Mouse (Mus musculus): ENCODE measurements around the gene Daam1.
A peak's percentile ranks its signal among the peaks of the same experiment; 100 is the strongest.

Daam1 gene

DNA sequence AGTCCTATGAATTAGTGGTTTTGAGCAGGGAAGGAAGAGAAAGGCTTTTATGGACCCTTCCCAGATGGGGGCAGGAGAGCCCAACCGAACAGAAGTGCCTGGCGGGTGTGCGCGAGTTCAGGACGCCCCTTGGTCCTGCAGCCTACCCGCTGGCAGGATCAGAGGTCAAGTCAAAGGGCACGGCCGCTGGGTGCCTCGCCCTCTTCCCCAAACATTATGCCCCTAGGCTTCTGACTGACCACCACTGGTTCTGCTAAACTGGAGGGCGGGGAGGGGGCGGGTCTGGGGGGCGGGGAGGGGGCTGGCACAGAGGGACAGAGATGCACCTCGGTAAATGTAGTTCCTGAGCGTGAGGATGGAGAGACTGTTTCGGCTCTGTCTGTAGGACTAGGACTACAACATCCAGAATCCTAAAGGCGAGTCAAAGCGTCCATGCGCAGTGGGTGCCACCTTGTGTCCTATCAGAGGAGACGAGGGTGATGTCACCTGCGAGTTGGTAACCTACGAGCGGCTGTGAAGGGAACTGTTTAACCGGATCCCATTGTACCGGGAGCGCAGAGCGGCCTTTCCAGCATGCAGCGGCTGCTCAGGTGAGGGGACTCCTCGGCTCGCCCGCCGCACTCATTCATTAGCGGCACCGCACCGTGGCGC lies at the start of gene Daam1:
Gene Daam1, plus strand, starts transcription at position 472 of the 651 bp plus-strand sequence.
- DNase-seq = peak; percentile 97

DNA sequence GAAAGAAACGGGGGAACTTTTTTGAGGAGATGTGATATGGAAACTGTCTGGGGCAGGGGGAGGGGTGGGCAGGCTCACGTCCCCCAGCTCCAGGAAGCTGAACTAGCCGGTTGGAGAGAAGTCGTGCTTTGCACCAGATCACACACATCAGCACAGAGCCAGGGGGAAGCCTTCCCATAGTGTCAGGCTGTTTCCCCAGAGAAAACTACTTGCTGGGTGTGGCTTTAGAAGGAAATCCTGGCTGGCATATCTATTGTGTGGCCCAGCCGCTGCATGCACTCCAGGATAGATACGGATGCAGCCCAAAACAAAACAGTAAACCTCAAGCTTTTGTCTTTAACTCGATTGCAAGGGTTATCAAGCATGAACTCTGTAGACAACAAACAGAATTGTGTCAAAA lies 49.7 kb upstream of the Daam1 start:
- peak; percentile 28 for DNase-seq

DNA sequence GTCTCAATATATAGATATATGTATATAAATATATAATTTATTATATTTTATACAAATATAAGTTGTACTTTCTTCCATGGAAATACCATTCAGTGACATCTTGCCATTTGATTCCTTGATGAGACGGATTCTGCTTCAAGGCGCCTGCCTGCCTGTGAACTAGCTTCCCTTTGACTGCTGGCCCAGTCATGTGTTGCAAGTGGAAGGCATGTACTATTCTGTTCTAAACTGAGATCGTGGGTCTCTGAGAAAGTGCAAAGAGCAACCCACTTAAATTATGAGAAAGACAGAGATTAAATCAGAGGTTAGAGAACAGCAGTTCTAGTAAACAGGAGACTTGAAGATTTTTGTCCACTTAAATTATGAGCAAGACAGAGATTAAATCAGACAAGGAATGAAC lies 46.9 kb upstream of the Daam1 start:
- DNase-seq = peak; percentile 41

DNA sequence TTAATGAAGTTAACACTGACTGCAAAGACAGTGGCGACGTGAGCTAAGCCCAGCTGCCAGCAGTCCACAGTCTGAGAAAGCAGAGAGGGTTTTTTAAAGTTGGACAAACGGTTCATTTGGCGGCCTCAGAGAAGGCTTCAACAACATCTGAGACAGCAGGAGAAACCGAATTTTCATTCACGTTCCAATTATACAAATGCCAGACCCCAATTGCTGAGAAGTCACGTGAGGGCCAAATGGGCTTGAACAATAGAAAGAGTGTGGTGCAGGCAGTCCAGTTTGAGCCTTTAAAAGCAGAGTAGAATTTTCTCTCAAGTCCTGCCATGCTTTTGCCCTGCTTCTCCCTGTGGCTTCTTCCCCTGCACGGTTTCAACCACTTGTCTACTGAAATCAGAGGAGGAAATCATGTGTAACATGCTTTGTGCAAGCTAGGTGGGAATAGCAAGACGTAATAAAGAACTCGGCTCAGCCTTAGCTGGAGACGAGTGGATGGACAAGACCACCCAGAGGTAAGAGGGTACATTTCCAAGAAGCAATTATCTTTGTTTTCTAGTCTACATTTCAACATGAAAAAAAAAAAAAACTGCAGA lies 46.1 kb upstream of the Daam1 start:
- no peak for DNase-seq

DNA sequence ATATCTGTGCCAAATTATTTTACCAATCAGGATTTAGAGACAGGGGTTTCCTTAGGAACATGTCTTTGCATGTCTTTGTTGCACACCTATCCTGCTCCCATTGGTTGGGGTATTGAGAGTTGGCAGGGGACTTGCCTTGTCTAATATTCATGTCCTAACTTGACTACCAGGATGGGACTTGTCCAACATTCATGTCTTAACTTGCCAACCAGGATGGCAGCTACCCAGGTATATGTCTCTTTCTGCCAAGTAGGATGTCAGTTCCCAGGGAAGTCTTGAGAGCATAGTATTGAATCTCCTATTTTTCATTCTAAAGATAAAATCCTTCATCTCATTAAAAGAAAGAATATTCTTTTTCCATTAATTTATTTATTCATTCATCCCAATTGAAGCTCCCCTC lies 44.4 kb upstream of the Daam1 start:
- DNase-seq = no peak

DNA sequence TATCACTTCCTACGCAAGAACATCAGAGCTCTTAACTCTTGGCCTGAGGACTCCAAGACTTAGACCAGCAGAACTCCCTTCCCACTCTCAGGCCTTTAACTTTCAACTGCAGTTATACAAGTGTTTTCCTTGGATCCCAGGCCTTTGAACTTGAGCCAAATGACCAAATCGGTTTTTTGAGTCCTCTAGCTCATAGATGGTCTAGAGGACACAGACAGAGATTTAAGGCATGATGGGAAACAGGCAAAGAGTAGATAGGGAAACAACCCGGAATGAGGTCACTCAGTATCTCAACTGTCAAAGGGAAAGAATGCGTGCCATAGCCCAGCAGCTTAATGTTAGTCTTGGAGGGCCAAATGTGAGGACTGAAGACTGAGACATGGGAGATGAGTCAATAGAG lies 42.1 kb upstream of the Daam1 start:
- DNase-seq = no peak

DNA sequence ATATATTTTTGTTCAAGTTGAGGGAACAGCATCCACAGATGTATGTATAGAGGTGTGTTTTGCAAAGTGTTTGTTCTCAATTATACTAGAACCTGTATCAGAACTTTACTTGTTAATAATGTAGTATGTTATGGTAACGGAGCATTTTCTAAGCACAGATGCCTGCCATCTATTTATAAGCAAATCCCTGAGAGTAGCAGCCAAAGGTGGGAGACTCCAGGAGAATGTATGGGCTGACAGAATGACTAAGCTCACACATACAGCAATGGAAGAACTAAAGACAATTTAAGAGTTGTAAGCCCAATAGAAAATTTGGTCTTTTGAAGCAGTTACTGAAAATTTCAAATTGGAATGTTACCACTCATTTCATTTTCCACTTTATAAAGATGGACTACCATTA lies 40.3 kb upstream of the Daam1 start:
- DNase-seq = no peak

DNA sequence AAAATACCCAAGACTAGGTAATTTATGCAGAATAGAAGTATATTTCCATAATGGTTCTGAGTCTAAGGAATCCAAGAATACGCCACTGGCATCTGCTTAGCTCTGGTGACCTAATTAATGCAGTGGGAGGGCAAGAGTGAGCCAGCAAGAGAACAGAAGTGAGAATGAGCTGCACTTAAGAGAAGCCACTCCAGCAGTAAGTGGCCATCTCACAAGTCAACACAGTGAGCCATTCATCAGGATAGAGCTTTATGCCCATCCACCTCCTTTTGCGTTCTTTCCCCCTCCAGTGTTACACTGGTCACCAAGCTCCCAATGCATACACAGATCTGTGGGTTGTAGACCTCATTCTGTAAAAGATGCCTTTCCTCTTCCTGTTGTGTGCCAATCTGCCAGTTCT lies 37.8 kb upstream of the Daam1 start:
- no peak for DNase-seq

DNA sequence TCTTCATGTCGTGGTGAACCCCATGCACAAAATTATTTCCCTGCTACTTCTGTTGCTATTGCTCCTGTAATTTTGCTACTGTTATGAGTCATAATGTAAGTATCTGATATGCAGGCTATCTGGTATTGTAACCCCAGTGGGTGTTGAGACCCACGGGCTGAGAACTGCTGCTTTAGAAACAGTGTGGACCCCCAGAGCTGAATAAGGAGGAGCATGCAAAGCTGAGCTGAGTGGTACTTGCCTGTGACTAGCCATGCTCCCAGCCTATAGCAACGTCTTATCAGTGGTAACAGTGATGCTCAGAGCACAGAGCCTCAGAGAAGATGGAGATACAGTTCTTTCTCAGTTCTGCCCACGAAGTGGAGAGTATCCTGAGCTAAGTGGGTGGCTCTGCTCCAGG lies 35.3 kb upstream of the Daam1 start:
- no peak for DNase-seq

DNA sequence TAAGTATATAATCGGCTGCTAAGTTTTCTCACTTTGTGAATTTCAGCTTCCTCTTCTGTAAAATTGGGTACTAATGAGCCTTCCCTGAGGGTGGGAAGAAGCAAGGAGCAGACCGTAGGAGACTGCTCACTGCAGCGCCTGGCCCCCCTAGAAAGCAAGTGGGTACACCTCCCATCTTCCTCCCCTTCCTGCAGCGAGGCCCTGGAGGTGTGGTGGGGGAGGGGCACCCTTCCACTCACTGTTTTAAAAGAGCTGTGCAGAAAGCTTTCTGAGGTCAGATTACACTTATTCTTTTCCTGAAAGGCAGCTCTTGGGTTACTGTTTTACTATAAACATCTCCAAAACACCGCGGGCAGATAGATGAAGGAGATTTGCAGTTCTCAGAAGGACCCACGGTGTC lies 34.4 kb upstream of the Daam1 start:
- peak; percentile 42 for DNase-seq

DNA sequence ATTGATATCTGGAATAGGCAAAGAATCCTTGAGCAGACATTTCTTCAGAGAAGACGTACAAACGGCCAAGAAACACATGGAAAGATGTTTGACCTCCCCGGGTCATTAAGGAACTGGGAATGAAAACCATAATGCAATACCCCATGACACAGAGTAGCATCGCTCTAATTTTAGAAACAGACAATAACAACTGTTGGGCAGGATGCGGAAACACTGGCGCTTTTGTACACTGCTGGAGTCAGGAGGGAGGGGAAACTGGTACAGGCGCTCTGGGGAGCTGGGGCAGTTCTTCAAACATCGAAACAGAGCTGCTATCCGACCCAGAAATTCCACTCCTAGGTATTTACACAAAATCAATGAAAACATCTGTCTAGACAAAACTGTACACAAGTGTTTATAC lies 23.6 kb upstream of the Daam1 start:
- no peak for DNase-seq

DNA sequence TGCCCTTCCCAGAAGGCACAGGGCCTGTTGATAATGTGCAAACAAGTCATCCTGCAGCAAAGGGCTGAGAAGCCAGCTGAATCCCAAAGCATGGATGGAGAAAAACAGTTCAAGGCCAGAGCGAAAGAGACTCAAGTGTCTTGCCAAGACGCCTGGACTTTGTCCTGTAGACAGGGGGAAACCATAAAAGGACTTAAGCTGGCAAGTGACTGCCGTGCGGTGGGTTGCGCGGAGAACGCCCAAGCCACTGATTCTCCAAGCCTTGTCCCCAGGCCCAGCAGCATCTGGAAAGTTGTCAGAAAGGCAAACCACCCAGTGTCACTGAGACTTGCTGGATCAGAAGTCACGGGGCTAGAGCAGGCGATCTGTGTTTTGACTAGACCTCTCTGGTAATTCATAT lies 22.2 kb upstream of the Daam1 start:
- no peak for DNase-seq

DNA sequence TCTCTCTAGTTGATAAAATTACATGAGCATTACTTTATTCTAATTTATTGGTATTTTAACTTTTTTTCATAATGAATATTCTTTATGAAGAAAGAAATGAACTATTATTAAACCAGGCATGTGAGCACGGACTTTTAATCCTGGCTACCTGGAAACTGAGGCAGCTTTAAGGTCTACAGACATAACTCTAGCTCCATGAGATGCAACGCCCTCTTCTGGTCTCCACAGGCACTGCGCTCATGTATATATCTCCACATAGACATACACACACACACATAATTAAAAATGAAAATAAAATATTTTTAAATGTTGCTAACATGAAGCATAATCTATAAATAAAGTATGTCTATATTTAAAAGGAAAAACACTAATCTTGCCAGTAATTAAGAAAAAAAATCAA lies 21.3 kb upstream of the Daam1 start:
- no peak for DNase-seq

DNA sequence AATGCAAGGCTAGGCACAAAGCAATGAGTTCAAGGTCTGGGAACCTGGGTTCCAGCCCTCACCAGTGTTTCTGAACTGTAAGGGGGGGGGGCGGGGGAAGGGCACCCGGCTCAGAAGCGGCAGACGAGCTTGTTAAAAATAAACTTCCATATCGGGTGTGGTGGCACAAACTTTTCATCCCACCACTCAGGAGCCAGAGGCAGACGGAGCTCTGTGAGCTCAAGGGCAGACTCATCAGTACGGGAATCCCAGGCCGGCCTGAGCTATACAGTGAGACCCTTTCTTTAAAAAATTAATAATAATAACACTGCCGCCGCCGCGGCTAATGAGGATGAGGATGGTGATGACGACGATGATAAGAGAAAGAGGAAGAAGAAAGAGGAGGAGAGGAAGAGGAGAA lies 18.3 kb upstream of the Daam1 start:
- no peak for DNase-seq

DNA sequence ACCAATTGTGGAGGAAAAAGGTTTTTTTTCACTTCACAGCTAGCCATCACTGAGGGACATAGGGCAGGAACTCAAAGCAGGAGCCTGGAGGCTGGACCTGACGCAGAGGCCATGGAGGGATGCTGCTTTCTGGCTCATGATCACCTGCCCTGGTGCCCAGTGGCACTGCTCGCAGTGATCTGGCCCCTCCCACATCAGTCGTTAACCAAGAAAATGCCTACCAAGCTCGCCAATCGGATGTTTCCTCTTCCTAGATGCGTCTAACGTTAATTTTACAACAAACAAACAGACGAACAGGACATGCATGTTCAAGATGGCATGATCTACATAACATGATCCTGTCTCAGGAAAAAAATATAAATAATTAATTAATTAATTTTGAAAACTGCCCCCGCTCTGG lies 17.6 kb upstream of the Daam1 start:
- DNase-seq = no peak

DNA sequence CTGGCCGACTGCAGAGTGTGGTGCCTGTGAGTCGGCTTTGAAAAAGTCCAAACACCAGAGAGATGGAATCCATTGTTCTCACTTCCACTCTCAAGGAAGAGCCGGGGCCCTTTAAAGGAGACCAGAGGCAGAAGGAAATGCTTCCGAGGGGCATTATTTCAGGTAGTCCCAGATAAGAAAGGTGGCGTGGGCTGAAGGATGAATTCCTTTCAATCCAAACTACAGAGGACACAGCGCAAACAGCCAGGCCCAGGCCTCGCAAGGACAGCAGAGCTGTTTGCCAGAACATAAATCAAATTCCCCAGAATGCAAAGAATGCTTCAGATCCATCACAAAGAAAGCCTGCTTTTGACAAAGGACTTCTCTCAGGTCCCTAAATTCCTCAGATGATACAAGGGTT lies 17.1 kb upstream of the Daam1 start:
- no peak for DNase-seq

DNA sequence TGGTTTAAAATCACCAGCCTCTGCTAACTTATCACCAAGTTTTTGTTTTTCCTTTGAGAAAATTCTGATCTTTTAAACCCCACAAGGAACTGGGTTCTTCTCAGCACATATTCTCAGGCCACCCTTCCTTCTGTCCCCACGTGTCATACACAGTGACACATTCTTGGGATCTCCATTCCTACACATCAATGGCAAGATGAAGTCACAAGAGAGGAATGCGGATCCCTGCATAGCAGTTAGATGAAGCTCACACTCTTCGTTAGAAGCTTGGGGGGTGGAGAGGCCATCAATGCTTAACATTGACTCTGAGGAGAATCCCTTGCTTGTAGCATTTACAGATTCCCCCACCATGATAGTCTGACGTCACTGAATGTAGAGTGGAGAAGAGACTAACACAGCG lies 10.8 kb upstream of the Daam1 start:
- no peak for DNase-seq

DNA sequence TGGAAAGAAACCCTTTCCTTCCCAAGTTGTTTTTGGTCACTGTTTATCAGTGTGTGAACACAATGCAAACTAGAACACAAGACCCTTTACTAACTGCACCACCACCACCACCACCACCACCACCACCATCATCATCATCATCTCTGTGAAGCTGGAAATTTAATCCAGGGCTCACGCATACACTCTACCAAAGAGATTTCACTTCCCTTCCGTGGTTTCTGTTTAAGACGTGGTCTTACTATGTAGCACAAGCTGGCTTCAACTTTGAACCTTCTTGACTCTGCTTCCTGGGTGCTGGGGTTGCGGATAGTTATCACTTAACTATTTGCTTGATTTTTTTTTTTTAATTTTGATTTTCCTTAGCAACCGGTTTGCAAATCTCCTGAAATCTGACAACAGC lies 9.6 kb upstream of the Daam1 start:
- DNase-seq = no peak

DNA sequence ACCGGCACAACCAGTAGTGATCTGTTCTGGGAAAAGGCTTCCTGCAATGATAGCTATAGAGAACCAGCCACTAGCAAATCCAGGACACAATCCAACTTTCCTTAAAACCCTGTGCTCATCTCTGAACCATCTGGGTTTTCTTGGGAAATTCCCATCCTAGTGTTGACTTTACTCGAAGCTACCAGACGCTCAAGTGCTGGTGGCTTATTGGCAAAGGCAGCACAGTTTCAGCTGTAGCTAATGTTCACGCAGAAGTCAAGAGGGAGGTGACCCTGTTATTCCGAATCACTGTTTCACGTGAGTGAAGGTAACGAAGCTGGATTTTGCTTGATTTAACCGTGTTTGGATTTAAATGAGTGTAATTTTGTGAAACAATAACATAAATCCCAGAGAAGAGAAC lies 9.1 kb upstream of the Daam1 start:
- no peak for DNase-seq

DNA sequence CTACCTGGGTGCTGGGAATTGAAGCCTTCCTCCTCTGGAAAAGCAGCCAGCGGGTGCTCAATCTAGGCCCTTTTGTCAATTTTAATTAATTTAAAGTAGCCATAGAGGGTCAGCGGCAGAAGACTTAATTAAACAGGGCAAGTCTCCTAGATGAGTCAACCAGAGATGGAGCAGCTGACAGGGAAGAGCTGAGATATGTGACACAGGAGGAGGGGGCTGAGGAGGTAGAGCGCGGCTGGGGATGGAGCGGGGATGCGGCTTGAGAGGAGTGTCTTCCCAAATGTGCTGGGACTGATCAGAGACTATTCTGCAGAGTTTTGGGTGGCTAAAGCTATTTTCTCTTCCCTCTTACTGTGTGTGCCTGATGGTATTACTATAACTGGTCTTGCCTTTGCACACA lies 6.0 kb upstream of the Daam1 start:
- no peak for DNase-seq

DNA sequence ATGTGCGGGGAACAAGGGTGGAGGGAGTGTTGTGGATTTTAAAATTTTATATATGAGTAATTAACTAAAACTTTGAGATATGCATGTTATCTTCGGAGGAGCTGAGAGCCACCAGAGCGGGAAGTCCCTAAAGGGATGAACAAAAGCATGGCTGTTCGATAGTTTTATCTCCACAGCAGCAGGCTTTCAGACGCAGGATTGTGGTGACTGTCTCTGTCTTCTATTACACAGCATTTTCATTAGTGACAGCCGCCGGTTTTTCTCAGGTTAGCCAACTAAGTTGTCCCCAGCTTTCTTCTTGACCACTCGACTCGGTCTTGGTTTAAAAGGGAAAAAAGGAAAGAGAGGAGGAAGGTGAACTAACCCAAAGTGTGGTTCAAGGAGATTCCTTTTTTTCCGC lies 739 bp upstream of the Daam1 start:
- DNase-seq = no peak

DNA sequence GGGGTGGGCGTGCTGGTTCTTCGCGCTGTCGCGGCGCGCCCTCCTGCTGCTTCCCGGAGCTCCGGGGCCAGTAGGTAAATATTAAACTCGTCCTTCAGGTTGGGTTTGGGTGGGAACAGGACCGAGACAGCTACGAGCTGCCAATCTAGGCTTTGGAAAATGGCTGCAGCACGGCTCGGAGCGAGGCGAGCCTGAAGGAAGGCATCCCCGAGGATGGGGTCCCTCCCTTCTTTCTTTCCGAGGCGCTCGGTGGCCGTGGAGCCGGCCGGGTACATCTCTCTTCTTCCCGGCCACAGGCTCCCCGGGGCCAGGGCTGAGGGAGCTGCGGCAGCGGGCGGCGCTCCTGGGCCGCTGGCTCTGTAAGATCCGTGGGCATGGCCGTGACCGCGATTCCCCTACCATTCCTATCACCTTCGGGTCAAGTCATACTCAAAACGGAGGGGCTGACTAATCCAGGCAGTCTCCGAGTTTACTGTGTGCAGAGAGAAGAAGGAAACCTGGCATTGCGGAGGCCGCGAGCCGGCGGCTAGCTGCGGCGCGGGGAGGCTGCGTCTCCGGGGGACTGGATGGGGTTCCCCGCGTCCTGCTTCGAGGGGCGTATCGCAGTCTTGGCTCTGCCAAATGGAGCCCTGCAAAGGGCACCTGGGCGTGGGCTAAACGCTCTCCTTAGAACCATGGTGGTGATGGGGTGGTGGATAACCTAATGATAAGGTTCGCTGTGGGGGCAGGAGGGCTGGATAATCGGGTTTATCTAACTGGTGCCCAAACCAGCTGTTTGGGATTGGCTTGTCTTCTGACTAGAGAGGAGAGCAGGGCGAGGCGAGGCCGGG lies 595 bp downstream of the Daam1 start:
- no peak for DNase-seq

DNA sequence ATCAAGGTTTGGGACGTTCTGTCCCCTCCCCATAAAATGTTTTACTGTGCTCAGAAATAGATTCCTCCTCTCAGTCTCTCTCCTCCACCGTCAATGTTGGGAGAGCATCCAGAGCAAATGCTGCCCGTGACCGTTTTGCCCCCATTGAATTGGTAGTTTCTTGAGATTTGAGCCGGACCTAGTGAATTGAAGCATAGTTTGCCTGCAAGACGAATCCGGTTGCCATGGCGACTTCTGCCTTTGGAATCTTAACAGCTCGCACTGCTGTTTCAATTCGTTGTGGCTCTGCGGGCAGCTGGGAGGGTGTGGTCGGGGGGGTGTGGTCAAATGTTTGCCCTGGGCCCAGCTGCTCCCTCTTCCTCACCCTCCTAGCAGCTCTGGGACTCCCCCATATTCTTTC lies 1.3 kb downstream of the Daam1 start:
- peak; percentile 76 for DNase-seq

DNA sequence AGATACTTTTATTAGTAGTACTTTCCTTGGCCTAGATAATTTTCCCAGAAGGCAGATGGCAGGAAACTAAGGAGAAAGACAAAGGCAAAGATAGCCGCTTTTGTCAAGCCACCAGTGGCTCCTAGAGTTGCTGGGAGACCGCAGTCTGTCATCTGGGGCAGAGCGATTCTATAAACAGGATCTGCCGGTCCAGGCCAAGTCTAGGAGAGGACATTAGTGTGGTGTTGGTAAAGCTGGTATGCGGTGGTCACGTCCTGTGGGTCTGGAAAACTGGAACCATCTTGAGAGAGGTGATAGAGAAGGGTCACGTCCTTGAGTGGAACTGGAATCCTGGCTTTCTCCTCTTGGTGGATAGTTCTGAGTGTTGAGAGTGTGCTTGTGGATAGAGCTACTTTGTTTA lies 3.2 kb downstream of the Daam1 start:
- no peak for DNase-seq
